Mouse (Mus musculus) liver, embryonic 13.5 days (tissue): ENCODE measurements around the gene Rasa1. TPM values are rescaled to one million over a fixed set of nuclear protein-coding genes. Genes with fewer than 3 reads are reported as not detected.
A peak's percentile ranks its signal among the peaks of the same experiment; 100 is the strongest.

Experiments
- ATAC-seq: fragments of 200-750 bp; cut with Nextera tagmentation; 2 replicates; pipeline ENCODE4 v1.8.0; 2017; ENCODE audit warnings: low read depth, mild to moderate bottlenecking, moderate number of reproducible peaks, moderate library complexity
- DNase-seq: peaks from one replicate; pipeline ENCODE4 v3.0.0; 2022
- H3K27ac ChIP-seq: fragments of 300-500 bp; sonication (generic); 2 replicates; pipeline ENCODE4 v1.5.1; 2015; ENCODE audit warnings: moderate library complexity, mild to moderate bottlenecking, inconsistent platforms
- H3K27me3 ChIP-seq: fragments of 300-500 bp; sonication (generic); 2 replicates; pipeline ENCODE4 v1.6.1; 2015; ENCODE audit warnings: mild to moderate bottlenecking, inconsistent platforms
- H3K36me3 ChIP-seq: fragments of 300-500 bp; sonication (generic); 2 replicates; pipeline ENCODE4 v1.6.1; 2015; ENCODE audit warnings: mild to moderate bottlenecking, inconsistent platforms
- H3K4me1 ChIP-seq: fragments of 300-500 bp; sonication (generic); replicated peaks from 2 replicates; pipeline ENCODE4 v1.6.1; 2015; ENCODE audit warnings: inconsistent platforms
- H3K4me2 ChIP-seq: fragments of 300-500 bp; sonication (generic); 2 replicates; pipeline ENCODE4 v1.6.1; 2015; ENCODE audit warnings: inconsistent platforms, mild to moderate bottlenecking, moderate library complexity
- H3K4me3 ChIP-seq: fragments of 300-500 bp; sonication (generic); replicated peaks from 2 replicates; pipeline ENCODE4 v1.5.1; 2015; ENCODE audit warnings: mild to moderate bottlenecking, inconsistent platforms
- H3K9ac ChIP-seq: fragments of 300-500 bp; sonication (generic); 2 replicates; pipeline ENCODE4 v1.6.1; 2015; ENCODE audit warnings: mild to moderate bottlenecking, inconsistent platforms
- H3K9me3 ChIP-seq: fragments of 300-500 bp; sonication (generic); replicated peaks from 2 replicates; pipeline ENCODE4 v1.6.1; 2016; ENCODE audit warnings: inconsistent platforms
- WGBS: fragments of 180-500 bp; shearing (Covaris S2); methylation state at CpG from one replicate; pipeline ENCODE4 v1.1.7; 2015; ENCODE audit not compliant: insufficient replicate concordance; 5-methylcytosine and 5-hydroxymethylcytosine counted together
- polyA plus RNA-seq: library from polyadenylated mRNA; unstranded; fragments of >200 nt; fragmentation: Nextera tagmentation; extraction: Ambion mirVana; gene quantifications from 2 replicates; pipeline ENCODE4 v1.2.1, GENCODE M21; 2015

The Rasa1 gene
- polyA plus RNA-seq, result 11.5 and 14.9 TPM in 2 replicates

- Histone ChIP-seq H3K27me3 (no peaks in the 10 kb centered on the region), H3K36me3 (no peaks in the 10 kb centered on the region), H3K9ac (peak within 1 kb of the TSS; percentile 96), H3K4me2 (peak within 1 kb of the TSS; percentile 81), H3K9me3 (no peaks in the 10 kb centered on the region), H3K4me1 (peaks cover 18% of the 10 kb centered on the region; the same call in 1 of the 2 replicates), H3K4me3 (peak within 1 kb of the TSS; percentile 97), H3K27ac (peak within 1 kb of the TSS; percentile 96)
- peak; percentile 96 for DNase-seq
- peak; percentile 98 for ATAC-seq
- under 1% methylated on average over 82 of the region's 97 CpGs for WGBS
Observed at GRCm38 (mm10) chr13:85288843-85289713, at the start of gene Rasa1. Gene Rasa1, minus strand, starts transcription at chr13:85289130.

GRCm38 (mm10) chr13:85311547-85311946 lies 22.6 kb upstream of the Rasa1 start:
- no peaks in the 10 kb centered on the region for H3K36me3 ChIP-seq
- H3K9ac ChIP-seq, result no peak overlapping the region
- no peak for DNase-seq
- no peak for ATAC-seq
- no peak overlapping the region for H3K4me2 ChIP-seq
- WGBS, result 72% methylated on average over 2 of the region's 2 CpGs
- no peak overlapping the region for H3K27ac ChIP-seq
- no peak overlapping the region for H3K4me3 ChIP-seq
- H3K27me3 ChIP-seq, result no peaks in the 10 kb centered on the region
- no peaks in the 10 kb centered on the region for H3K4me1 ChIP-seq
- no peaks in the 10 kb centered on the region for H3K9me3 ChIP-seq

GRCm38 (mm10) chr13:85310968-85311367 lies 22.0 kb upstream of the Rasa1 start:
- H3K4me1 ChIP-seq, result no peaks in the 10 kb centered on the region
- no peaks in the 10 kb centered on the region for H3K9me3 ChIP-seq
- H3K27me3 ChIP-seq, result no peaks in the 10 kb centered on the region
- H3K36me3 ChIP-seq, result no peaks in the 10 kb centered on the region
- ATAC-seq (no peak), DNase-seq (no peak)
- H3K27ac ChIP-seq, result no peak overlapping the region
- H3K4me2 ChIP-seq, result no peak overlapping the region
- no peak overlapping the region for H3K4me3 ChIP-seq
- no peak overlapping the region for H3K9ac ChIP-seq
- 55% methylated on average over 5 of the region's 5 CpGs for WGBS

GRCm38 (mm10) chr13:85310483-85310882 lies 21.6 kb upstream of the Rasa1 start:
- Histone ChIP-seq H3K27ac (no peak overlapping the region), H3K27me3 (no peaks in the 10 kb centered on the region), H3K4me1 (no peaks in the 10 kb centered on the region), H3K9ac (no peak overlapping the region), H3K36me3 (no peaks in the 10 kb centered on the region), H3K4me2 (no peak overlapping the region), H3K4me3 (no peak overlapping the region), H3K9me3 (no peaks in the 10 kb centered on the region)
- WGBS, result 71% methylated on average over 2 of the region's 2 CpGs
- no peak for DNase-seq
- ATAC-seq, result no peak

GRCm38 (mm10) chr13:85306039-85306438 lies 17.1 kb upstream of the Rasa1 start:
- H3K4me3 ChIP-seq, result no peak overlapping the region
- no peak overlapping the region for H3K9ac ChIP-seq
- H3K4me1 ChIP-seq, result no peaks in the 10 kb centered on the region
- H3K4me2 ChIP-seq, result no peak overlapping the region
- no peak overlapping the region for H3K27ac ChIP-seq
- DNase-seq (no peak), ATAC-seq (no peak)
- no peaks in the 10 kb centered on the region for H3K9me3 ChIP-seq
- no peaks in the 10 kb centered on the region for H3K36me3 ChIP-seq
- no peaks in the 10 kb centered on the region for H3K27me3 ChIP-seq

- H3K4me2 ChIP-seq, result peak overlapping the region; percentile 45
- H3K4me3 ChIP-seq, result peak overlapping the region; percentile 28
- no peak for DNase-seq
Observed at GRCm38 (mm10) chr13:85290651-85291050, 1.7 kb upstream of the Rasa1 start.

GRCm38 (mm10) chr13:85288574-85288842 lies 422 bp downstream of the Rasa1 start:
- Histone ChIP-seq H3K27me3 (no peaks in the 10 kb centered on the region), H3K4me3 (peak overlapping the region; percentile 97), H3K4me2 (peak overlapping the region; percentile 81), H3K4me1 (peaks cover 18% of the 10 kb centered on the region; the same call in 1 of the 2 replicates), H3K9ac (peak overlapping the region; percentile 96), H3K36me3 (no peaks in the 10 kb centered on the region), H3K9me3 (no peaks in the 10 kb centered on the region), H3K27ac (peak overlapping the region; percentile 96)
- ATAC-seq (no peak), DNase-seq (no peak)
- under 1% methylated on average over 33 of the region's 35 CpGs for WGBS

More at GRCm38 (mm10) chr13:85290651-85291050, 1.7 kb upstream of the Rasa1 start:
- Histone ChIP-seq H3K4me1 (peaks cover 15% of the 10 kb centered on the region; the same call in 1 of the 2 replicates), H3K27me3 (no peaks in the 10 kb centered on the region), H3K9me3 (no peaks in the 10 kb centered on the region), H3K9ac (0 out of 2 replicates have a peak overlapping the region, but pooled peaks have one; percentile 10), H3K27ac (no peak overlapping the region), H3K36me3 (no peaks in the 10 kb centered on the region)
- 26% methylated on average over 1 of the region's 1 CpGs for WGBS
- no peak for ATAC-seq

- peak overlapping the region; percentile 96 for H3K9ac ChIP-seq
- WGBS, result 1% methylated on average over 25 of the region's 25 CpGs
- H3K4me3 ChIP-seq, result peak overlapping the region; percentile 97
- H3K4me1 ChIP-seq, result peaks cover 22% of the 10 kb centered on the region
- peak overlapping the region; percentile 96 for H3K27ac ChIP-seq
- H3K36me3 ChIP-seq, result no peaks in the 10 kb centered on the region
- DNase-seq, result no peak
- H3K9me3 ChIP-seq, result no peaks in the 10 kb centered on the region
- H3K4me2 ChIP-seq, result peak overlapping the region; percentile 81
- no peaks in the 10 kb centered on the region for H3K27me3 ChIP-seq
- ATAC-seq, result no peak
Observed at GRCm38 (mm10) chr13:85287876-85288573, 905 bp downstream of the Rasa1 start.

- Histone ChIP-seq H3K4me1 (peaks cover 28% of the 10 kb centered on the region), H3K4me3 (no peak overlapping the region), H3K4me2 (no peak overlapping the region), H3K9ac (no peak overlapping the region), H3K36me3 (no peaks in the 10 kb centered on the region), H3K27me3 (no peaks in the 10 kb centered on the region), H3K9me3 (no peaks in the 10 kb centered on the region), H3K27ac (no peak overlapping the region)
- DNase-seq (no peak), ATAC-seq (0 out of 2 replicates have a peak, but pooled peaks have one; percentile 67)
Observed at GRCm38 (mm10) chr13:85282626-85283025, 6.3 kb downstream of the Rasa1 start.

GRCm38 (mm10) chr13:85278951-85279350 lies 10.0 kb downstream of the Rasa1 start:
- no peaks in the 10 kb centered on the region for H3K9me3 ChIP-seq
- DNase-seq (no peak), ATAC-seq (no peak)
- no peak overlapping the region for H3K9ac ChIP-seq
- H3K4me3 ChIP-seq, result no peak overlapping the region
- peaks cover 29% of the 10 kb centered on the region for H3K4me1 ChIP-seq
- no peak overlapping the region for H3K27ac ChIP-seq
- H3K36me3 ChIP-seq, result no peaks in the 10 kb centered on the region
- H3K4me2 ChIP-seq, result no peak overlapping the region
- H3K27me3 ChIP-seq, result no peaks in the 10 kb centered on the region

GRCm38 (mm10) chr13:85274572-85274971 lies 14.4 kb downstream of the Rasa1 start:
- H3K9me3 ChIP-seq, result no peaks in the 10 kb centered on the region
- H3K36me3 ChIP-seq, result no peaks in the 10 kb centered on the region
- no peak for DNase-seq
- peaks cover 12% of the 10 kb centered on the region for H3K4me1 ChIP-seq
- 68% methylated on average over 1 of the region's 1 CpGs for WGBS
- ATAC-seq, result peak; percentile 81
- no peaks in the 10 kb centered on the region for H3K27me3 ChIP-seq
- H3K4me3 ChIP-seq, result no peak overlapping the region
- H3K27ac ChIP-seq, result no peak overlapping the region
- H3K9ac ChIP-seq, result no peak overlapping the region
- H3K4me2 ChIP-seq, result no peak overlapping the region

- Histone ChIP-seq H3K27me3 (no peaks in the 10 kb centered on the region), H3K9me3 (no peaks in the 10 kb centered on the region), H3K36me3 (no peaks in the 10 kb centered on the region), H3K27ac (no peak overlapping the region), H3K4me2 (no peak overlapping the region), H3K4me1 (peaks cover 7% of the 10 kb centered on the region), H3K4me3 (no peak overlapping the region), H3K9ac (no peak overlapping the region)
- ATAC-seq (no peak), DNase-seq (no peak)
Observed at GRCm38 (mm10) chr13:85273788-85274187, 15.1 kb downstream of the Rasa1 start.
